Comparison of ENCODE assay signal across 18 mouse cellular contexts in the genomic region with DNA sequence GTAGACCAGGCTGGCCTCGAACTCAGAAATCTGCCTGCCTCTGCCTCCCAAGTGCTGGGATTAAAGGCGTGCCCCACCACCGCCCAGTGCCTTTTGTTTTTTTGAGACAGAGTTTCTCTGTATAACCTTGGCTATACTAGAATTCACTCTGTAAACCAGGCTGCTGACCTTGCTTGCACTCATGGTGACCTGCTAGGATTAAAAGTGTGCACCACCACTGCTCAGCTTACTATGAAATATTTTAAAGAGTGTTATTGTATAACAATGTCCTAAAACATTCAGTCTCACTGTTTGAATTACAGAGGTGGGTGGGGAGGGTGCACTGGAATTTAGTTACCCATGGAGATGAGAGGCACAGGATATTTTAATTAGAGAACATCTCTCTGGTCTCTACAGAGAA.
"Had no signal": no experiment of that assay in that cellular context is flagged by ENCODE, and none has a peak within 500 bp of the region (broad histone marks: within the 10 kb centered on the region; RNA-seq: fewer than 3 reads in every experiment).

No protein-coding gene starts in this region.

- H3K27ac ChIP-seq: liver, embryonic 15.5 days; lung, embryonic 15.5 days; macrophage; midbrain, embryonic 13.5 days; midbrain, embryonic 15.5 days; neural tube, embryonic 12.5 days had no signal

- H3K36me3 ChIP-seq: liver, embryonic 15.5 days had no signal

- H3K4me2 ChIP-seq: liver, embryonic 15.5 days; lung, embryonic 15.5 days; midbrain, embryonic 13.5 days; midbrain, embryonic 15.5 days; neural tube, embryonic 12.5 days had no signal

- H3K4me3 ChIP-seq: liver, embryonic 15.5 days; lung, embryonic 15.5 days; megakaryocyte, embryonic 14.5 days; midbrain, embryonic 13.5 days; midbrain, embryonic 15.5 days; neural tube, embryonic 12.5 days had no signal

- H3K4me1 ChIP-seq: liver, embryonic 15.5 days; lung, embryonic 15.5 days; megakaryocyte, embryonic 14.5 days; midbrain, embryonic 13.5 days; midbrain, embryonic 15.5 days; neural tube, embryonic 12.5 days had no signal

- DNase-seq: liver, postnatal 0 days; lung, adult 2 months; lung, postnatal 14 days; lung, postnatal 36 days; right cerebral cortex, postnatal 25 days; right cerebral cortex, postnatal 4 days; spleen, adult 18-20 months; thymus, adult 18-20 months; thymus, postnatal 25 days; thymus, postnatal 4 days had no signal

- ATAC-seq: liver, postnatal 0 days; lung, postnatal 0 days; midbrain, embryonic 13.5 days; midbrain, embryonic 15.5 days had no signal

- H3K9me3 ChIP-seq: liver, embryonic 15.5 days; lung, embryonic 15.5 days; megakaryocyte, embryonic 14.5 days; midbrain, embryonic 13.5 days; midbrain, embryonic 15.5 days; neural tube, embryonic 12.5 days had no signal

- H3K27me3 ChIP-seq: liver, embryonic 15.5 days; lung, embryonic 15.5 days; megakaryocyte, embryonic 14.5 days; midbrain, embryonic 13.5 days; midbrain, embryonic 15.5 days; neural tube, embryonic 12.5 days had no signal

- H3K9ac ChIP-seq: liver, embryonic 15.5 days; liver, postnatal 0 days; lung, embryonic 15.5 days; midbrain, embryonic 13.5 days; midbrain, embryonic 15.5 days; neural tube, embryonic 12.5 days had no signal
